In the genomic region with DNA sequence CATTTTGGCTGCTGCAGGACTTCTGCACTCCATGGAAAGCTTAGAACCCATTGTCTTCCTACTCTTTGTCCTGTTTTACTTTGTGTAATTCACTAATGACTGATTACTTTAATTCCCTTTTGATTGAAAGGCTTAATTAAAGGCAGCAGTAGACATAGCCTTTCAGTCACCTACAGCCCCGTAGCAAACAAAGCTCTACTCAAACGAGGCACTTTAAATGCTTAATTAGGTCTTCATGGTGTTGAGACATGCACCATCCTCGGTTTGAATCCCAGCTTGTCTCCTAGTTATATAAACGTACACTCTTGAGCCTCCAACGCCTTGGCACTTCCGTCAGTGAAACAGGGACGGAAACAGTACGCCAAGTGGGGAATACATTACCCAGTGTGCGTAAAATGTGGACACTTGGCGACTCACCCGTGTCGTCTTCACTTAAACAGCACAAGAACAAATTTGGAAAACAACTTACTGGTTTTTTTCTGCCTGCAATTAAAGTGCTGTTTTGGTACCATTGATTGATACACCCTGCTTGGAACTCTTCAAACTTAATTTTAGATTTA, we compare ENCODE assay signal across 16 mouse cellular contexts. TPM values are rescaled to one million over a fixed set of nuclear protein-coding genes. Genes with fewer than 3 reads are reported as not detected.
"Had no signal": no experiment of that assay in that cellular context is flagged by ENCODE, and none has a peak within 500 bp of the region (broad histone marks: within the 10 kb centered on the region; RNA-seq: fewer than 3 reads in every experiment).

No protein-coding gene starts in this region.

- H3K27ac ChIP-seq: limb, embryonic 10.5 days; liver, embryonic 12.5 days; midbrain, embryonic 15.5 days; neural tube, embryonic 13.5 days; stomach, embryonic 15.5 days had no signal

- H3K9ac ChIP-seq: liver, embryonic 12.5 days; lung, embryonic 14.5 days; midbrain, embryonic 15.5 days; neural tube, embryonic 13.5 days; stomach, embryonic 15.5 days had no signal

- H3K4me2 ChIP-seq: liver, embryonic 12.5 days; lung, embryonic 14.5 days; midbrain, embryonic 11.5 days; midbrain, embryonic 15.5 days; neural tube, embryonic 13.5 days; stomach, embryonic 15.5 days had no signal

- H3K9me3 ChIP-seq: limb, embryonic 10.5 days; liver, embryonic 12.5 days; midbrain, embryonic 15.5 days; neural tube, embryonic 13.5 days; stomach, embryonic 15.5 days had no signal

- DNase-seq: kidney, adult 8-10 months; kidney, postnatal 25 days; lung, embryonic 14.5 days; lung, postnatal 10 days; lung, postnatal 4 days; thymus, postnatal 36 days had no signal

- H3K36me3 ChIP-seq: limb, embryonic 10.5 days; liver, embryonic 12.5 days; midbrain, embryonic 15.5 days; neural tube, embryonic 13.5 days; stomach, embryonic 15.5 days had no signal

- H3K27me3 ChIP-seq: midbrain, embryonic 15.5 days; neural tube, embryonic 13.5 days; stomach, embryonic 15.5 days had no signal

- H3K4me3 ChIP-seq: limb, embryonic 10.5 days; liver, embryonic 12.5 days; midbrain, embryonic 15.5 days; neural tube, embryonic 13.5 days; stomach, embryonic 15.5 days had no signal

- H3K4me1 ChIP-seq: liver, embryonic 12.5 days; midbrain, embryonic 15.5 days; neural tube, embryonic 13.5 days; stomach, embryonic 15.5 days had no signal

- ATAC-seq: intestine, postnatal 0 days; liver, embryonic 12.5 days; midbrain, embryonic 15.5 days had no signal

RNA-seq across cellular contexts. Expression of a gene that starts 41.1 kb away (rescaled TPM):
- polyA plus RNA-seq: limb, embryonic 10.5 days; midbrain, embryonic 11.5 days; spleen, adult 2 months; thymus, postnatal 0 days had no signal

RNA-seq across cellular contexts. Expression of a gene that starts 53.1 kb away (rescaled TPM):
- polyA plus RNA-seq: intestine, postnatal 0 days; kidney, embryonic 16.5 days; limb, embryonic 10.5 days; liver, embryonic 12.5 days; midbrain, embryonic 15.5 days; neural tube, embryonic 13.5 days; spleen, adult 2 months; thymus, postnatal 0 days had no signal

RNA-seq across cellular contexts. Expression of a gene that starts 58.0 kb away (rescaled TPM):
- polyA plus RNA-seq: limb, embryonic 10.5 days; liver, embryonic 12.5 days had no signal
